Mouse (Mus musculus): ENCODE data around the gene Sertad2.

Sertad2 gene

GRCm38 (mm10) chr11:20603066-20603812, 60.2 kb downstream of the Sertad2 start:
- DNase-seq (ENCODE audit: low spot score): no peak

GRCm38 (mm10) chr11:20604119-20604518, 61.1 kb downstream of the Sertad2 start:
- no peak for DNase-seq (ENCODE audit: low spot score)

DNA sequence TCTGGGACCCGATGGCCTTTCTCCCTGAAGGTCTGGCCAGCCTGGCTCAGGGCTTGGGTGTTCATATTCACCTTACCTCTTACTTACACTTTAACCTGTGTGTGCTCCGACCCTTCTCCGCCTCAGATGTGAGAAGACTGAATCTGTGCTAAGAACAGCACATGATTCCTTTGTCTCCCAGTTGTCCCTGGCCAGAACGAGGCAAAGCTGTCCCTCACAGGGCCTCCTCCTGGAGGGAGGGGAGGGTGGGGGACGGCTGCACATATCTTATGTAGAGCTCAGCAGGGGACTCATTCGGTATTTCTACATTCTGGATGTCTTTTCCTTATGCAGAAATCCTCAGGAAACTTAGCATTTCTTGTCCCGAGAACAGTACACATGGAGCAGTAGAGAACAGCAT, 62.6 kb downstream of the Sertad2 start:
- DNase-seq (ENCODE audit: low spot score): no peak

DNA sequence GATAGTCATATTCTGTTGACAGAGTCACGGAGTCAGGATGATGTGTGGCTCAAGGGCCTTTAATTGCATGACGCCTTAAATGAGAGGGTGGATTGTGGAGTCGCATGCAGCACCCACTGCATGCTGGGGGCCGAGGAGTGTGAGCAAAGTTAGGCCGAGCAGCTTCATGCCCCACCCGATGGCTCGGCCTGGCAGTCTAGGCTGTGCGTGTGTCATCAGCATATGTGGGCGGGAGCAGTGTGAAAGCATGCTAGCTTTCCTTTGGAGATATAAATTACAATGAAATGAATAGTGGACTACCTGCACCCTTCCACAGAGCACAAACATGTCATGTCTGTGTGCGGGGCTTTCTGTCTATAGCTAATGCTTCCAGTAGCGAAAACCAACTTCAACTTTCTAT, 65.4 kb downstream of the Sertad2 start:
- DNase-seq (ENCODE audit: low spot score): no peak

GRCm38 (mm10) chr11:20613223-20613622, 70.2 kb downstream of the Sertad2 start:
- no peak for DNase-seq (ENCODE audit: low spot score)

GRCm38 (mm10) chr11:20616103-20616502, 73.0 kb downstream of the Sertad2 start:
- DNase-seq (ENCODE audit: low spot score): peak; percentile 38

GRCm38 (mm10) chr11:20627146-20627545, 84.1 kb downstream of the Sertad2 start:
- no peak for DNase-seq (ENCODE audit: low spot score)

DNA sequence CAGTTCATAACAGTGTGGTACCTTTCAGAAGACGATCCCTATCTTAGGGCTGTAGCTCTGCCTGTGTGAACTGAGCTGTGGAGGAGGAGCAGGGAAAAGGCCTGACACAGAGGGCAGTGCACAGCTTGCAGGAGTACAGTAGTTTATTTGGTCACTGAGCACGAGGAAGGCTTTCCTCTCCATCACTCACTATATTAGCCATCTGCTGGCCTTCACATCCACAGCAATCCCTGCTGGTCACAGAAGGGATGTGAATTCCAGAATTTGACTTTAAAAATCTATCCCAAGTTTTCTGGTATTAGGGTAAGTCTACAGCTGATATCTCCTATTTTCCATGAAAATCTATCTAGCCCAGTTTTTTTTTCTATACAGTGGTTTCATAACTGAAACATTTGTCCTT, 85.2 kb downstream of the Sertad2 start:
- no peak for DNase-seq (ENCODE audit: low spot score)

DNA sequence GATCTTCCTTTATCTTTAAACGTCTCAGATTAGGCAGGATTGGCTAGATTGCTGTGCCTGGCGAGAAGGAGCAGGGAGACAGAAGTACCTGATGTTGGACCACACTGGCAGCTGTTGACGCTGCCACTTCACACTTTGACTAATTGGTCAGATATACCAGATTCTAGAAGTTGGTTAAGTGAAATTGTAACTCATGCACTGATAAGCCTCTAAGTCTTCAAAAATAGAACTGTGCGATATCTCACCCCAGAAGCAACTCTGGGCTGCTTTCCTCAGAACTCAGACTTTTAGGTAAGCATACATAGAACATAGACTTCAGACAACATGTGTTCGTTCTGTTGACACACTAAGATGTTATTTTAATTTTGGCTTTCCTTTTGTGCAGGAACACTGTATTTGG, 86.6 kb downstream of the Sertad2 start:
- no peak for DNase-seq (ENCODE audit: low spot score)

DNA sequence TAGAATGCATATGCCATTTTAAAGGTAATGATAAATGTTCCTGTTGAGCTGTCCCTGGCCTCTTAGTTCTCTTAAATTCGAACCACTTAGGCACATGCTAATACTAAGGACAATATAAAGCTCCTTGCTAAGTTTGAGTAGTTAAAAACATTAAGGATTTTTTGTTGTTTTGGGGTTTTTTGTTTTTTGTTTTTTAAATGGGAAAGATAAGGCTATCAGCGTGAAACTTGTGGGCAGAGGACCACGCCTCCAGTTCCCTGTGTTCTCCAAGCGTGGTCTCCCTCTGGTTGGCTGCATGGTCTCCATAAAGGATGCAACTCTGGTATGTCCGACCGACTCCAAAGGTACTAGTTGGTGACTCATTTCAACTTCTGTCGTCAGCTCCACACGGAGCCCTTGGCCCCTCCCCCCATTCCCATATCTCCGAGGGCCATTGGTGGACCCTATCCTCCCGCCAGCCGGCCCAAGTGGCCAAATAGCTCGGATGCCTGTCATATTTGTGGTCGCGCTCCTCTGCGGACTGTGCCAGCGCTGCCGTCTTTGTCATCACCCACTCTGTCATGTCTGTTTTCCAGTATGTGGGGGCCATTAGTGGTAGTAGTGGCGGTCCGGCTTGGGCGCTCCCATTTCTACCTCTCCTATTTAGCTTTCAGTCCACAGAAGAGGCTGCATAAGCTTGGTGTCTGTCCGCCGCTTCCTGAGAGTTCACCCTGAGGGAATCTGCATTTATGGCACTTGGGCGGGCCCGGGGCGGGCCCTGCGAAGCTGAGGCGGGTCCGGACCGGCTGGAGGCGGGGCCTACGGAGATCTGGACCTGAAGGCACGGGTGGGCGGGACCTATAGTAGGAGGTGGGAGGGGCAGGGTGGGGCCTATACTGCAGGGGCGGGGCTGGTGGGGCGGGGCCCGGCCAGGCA, 88.2 kb downstream of the Sertad2 start:
- peak; percentile 94 for DNase-seq (ENCODE audit: low spot score)

DNA sequence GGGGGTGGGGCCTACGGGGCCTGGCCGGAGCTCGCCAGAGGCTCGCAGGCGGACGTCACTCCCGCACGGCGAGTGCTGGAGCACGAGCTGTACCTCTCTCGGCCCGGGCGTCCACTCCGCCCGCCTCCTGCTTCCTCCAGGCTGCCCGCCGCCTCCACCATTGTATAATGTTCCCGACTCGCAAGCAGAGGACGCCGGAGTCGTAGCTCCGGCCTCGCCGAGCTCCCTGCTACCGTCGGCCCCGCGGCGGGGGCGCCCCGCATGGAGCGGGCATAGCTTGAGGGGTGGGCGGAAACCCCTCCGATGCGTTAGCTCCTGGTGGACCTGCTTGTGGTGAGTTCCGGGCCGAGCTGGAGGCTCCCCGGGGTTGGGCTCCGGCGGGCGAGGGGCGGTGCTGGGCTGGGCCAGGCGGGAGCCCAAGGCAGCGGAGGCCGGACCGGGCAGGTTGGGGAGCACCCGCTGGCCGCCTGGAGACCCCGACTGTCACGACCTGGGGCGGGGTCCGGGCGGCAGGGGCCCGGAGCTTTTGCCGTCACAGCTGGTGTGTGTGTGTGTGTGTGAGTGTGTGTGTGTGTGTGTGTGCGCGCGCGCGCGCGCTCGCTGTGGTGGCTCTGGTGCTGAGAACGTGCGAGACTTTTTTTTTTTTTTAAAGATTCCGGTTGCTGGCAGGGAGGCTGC, 89.0 kb downstream of the Sertad2 start:
- DNase-seq (ENCODE audit: low spot score): peak; percentile 83

DNA sequence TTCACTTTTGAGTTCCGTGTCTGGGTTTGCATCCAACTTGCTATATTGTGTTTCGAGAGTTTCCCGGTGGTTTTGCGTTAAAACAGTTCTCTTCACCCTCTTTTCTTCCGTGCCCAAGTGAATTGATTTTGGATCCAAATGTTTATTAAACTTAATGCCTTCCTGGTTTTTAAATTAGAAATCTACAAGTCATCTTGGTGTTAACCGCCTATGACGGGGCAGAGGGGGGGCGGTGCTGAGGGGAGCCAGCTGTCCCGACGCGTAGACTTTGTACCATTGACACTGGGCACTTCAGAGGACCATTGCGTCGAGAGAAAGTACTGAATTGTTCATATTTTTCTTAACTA, 89.5 kb downstream of the Sertad2 start:
- DNase-seq (ENCODE audit: low spot score): peak; percentile 71

DNA sequence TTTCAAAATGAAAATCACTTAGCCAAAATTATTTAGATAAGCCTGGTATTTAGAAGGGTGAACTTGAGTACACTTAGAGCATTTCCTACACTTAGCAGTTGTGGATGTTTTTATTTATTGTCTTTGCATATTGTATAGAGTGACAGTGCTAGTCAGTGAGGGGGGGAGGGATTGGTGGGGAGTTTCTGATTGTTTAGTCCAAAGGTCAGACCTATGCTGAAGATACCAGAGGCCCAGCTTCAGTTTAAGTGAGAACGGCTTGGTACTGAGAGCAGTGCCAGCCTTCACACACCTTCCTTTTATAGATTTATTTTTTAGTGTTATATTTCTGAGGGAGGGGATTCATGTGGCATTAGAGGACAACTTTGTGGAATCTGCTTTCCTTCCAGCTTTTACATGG, 91.5 kb downstream of the Sertad2 start:
- DNase-seq (ENCODE audit: low spot score): no peak

- no peak for DNase-seq (ENCODE audit: low spot score)
These were observed 92.6 kb downstream of the Sertad2 start for GRCm38 (mm10) chr11:20635646-20636045.

GRCm38 (mm10) chr11:20636114-20636513, 93.1 kb downstream of the Sertad2 start:
- DNase-seq (ENCODE audit: low spot score): no peak

GRCm38 (mm10) chr11:20637060-20637459, 94.0 kb downstream of the Sertad2 start:
- DNase-seq (ENCODE audit: low spot score): no peak

DNA sequence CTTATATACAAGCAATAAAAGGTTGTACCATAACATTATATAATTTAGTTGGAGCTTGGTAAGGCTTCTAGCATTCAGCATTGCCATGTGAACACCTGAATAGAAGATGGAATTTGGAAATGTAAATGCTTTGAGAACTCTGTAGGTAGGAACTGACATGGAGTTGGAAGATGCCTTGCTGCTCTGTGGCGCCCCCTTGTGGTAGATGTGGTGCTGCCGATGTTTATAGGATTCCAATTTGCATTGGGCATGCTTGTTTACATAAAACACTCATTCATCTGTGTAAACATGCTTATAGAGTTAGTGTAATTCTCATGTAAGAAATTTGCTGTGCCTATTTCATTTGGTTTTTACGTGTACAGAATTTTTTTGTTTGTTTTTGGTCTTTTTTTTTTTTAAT, 95.8 kb downstream of the Sertad2 start:
- DNase-seq (ENCODE audit: low spot score): peak; percentile 78

GRCm38 (mm10) chr11:20639918-20640447, 96.9 kb downstream of the Sertad2 start:
- DNase-seq (ENCODE audit: low spot score): no peak

DNA sequence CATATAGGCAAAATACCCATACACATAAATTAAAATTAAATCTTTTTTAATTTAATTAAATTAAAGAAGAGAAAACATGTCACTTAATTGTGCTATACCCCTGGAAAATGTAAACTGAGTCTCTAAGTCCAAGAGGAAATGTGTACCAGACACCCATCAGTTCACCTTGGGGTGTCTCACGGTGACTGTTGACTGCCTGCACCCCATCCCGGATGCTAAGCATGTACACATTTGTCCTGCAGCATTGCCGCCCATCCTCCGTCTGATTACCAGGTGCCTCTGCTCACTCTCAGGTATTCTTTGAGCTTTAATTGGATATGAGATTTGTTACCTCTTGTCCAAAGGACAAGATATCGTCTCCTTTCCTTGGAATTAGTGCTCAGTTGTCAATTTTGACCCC, 99.3 kb downstream of the Sertad2 start:
- no peak for DNase-seq (ENCODE audit: low spot score)

GRCm38 (mm10) chr11:20643161-20643560, 100.1 kb downstream of the Sertad2 start:
- DNase-seq (ENCODE audit: low spot score): no peak

- peak; percentile 25 for DNase-seq (ENCODE audit: low spot score)
These were observed 101.1 kb downstream of the Sertad2 start for GRCm38 (mm10) chr11:20644166-20644565.

- no peak for DNase-seq (ENCODE audit: low spot score)
These were observed 101.8 kb downstream of the Sertad2 start for GRCm38 (mm10) chr11:20644872-20645271.
